Mouse (Mus musculus): ENCODE data around the gene Ccnyl1.

The Ccnyl1 gene

DNA sequence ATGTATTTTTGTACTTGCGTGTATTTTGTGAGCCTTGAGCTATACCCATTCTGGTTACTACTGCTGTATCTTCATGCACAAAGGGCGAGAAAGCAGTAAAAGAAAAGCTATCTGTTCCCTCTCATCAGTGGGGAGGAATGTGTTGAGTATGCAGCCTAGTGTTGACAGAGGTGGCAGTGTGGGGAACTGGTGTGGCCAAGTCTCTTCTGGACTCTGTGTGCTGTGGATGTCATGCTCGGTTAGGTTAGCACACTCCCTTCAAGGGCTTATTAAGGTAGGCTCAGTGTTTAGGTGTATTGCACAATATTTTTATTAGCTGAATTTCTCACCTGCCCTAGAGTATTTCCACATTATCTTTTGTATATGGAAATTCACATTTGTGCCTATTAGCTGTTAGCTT, 11.5 kb downstream of the Ccnyl1 start:
- no peak for DNase-seq (ENCODE audit: low read depth)

DNA sequence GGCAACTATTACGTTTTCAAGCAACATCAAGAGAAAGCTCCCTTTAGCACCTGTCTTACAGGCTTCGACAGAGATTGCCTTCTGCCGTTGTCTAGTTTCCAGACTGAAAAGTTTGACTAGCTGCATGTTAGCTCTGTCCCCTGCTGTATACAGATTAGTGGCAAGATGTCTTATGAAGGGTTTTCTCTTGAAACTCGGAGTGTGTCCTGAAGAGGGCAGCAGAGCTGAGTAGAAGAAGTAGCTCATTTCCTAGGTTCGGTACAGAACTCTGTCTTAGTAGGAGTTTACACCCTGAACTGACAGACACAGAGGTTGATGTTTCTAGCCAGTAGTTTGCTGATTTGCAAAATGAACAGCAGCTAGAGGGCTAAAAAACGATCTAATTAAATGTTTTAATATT, 15.0 kb downstream of the Ccnyl1 start:
- DNase-seq (ENCODE audit: low read depth): peak; percentile 78

DNA sequence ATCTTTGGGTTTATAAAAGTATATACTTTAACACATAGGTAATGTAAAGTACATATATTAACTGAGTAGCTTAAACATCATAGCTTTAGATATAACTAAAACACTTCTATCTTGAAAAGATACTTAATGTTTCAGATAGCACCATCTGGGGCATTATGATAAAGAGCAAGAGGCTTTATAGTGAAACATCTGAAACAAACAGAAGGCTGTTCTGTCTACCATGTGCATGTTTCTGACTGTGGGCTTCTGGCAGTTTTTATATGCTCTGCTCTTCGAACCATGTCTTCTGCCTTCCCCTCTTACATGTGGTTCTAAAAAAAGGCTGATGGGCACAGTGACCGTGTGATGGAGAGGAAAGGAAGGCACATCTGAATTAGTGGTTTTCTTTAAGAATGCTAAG, 16.4 kb downstream of the Ccnyl1 start:
- DNase-seq (ENCODE audit: low read depth): no peak

DNA sequence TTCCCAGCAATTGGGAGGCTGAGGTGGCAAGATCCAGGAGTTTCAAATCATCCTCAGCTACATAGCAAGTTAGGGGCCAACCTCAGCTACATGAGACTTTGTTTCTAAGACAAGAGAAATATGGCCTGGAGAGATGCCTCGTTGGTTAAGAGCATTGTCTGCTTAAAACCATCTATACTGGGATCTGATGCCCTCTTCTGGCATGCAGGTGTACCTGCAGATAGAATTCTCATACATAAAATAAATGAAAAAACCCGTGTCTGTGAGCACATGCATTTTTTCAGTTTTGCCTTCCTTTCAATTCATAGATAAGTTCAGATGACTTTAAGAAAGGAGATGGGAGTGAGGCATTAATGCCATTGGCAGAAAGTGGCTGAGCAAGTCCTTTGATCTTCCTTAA, 19.6 kb downstream of the Ccnyl1 start:
- no peak for DNase-seq (ENCODE audit: low read depth)

DNA sequence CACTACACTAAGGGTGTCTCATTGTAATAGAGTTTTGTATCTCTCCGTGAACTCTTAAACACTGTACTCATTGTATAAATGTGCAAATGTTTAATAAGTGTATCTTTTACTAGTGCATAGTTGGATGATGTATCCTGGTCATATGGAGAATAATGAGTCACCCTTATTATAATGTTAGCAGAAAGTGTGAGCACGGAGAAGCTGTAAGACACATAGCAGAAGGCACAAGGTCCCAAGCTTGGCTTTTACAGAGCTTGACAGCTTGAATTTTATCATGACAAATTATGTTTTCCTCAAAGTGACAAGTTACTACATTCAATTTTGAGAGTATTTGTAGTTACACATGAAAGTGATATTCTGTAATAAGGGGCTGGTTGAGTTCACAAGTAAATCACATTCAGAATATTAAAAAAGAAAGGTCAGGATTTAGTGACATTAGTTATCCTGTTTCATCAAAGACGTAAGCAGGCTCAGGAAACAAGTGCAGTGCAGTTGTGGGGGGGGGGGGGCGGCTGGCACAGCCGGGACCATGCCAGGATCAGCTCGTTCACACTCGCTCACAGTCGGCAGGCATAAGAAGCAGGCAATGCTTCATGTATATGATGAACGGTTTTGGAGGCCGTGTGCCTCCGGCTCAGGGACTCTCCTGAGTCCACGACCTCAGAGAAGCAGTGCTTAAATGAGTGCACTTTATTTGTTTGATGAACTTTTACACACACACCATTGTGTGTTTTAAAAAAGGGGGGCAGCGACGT, 21.9 kb downstream of the Ccnyl1 start:
- no peak for DNase-seq (ENCODE audit: low read depth)

DNA sequence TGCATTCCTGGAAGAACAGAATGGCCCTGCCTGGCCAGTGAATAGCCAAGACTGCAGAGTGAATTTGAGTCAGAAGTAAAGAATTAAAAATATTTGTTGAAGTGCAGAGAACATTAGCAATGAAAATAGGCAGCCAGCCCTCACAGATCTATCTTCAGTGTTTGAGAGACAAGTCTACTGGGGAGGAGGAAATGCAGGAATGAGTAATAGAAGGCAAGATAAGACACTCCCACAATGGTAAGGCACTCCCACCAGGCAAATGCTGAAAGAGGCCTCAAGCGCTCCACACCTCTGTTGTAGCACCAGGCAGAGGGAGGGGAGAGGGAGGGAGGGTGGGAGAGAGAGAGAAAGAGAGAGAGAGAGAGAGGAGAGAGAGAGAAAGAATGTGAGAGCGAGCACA, 25.2 kb downstream of the Ccnyl1 start:
- no peak for DNase-seq (ENCODE audit: low read depth)

DNA sequence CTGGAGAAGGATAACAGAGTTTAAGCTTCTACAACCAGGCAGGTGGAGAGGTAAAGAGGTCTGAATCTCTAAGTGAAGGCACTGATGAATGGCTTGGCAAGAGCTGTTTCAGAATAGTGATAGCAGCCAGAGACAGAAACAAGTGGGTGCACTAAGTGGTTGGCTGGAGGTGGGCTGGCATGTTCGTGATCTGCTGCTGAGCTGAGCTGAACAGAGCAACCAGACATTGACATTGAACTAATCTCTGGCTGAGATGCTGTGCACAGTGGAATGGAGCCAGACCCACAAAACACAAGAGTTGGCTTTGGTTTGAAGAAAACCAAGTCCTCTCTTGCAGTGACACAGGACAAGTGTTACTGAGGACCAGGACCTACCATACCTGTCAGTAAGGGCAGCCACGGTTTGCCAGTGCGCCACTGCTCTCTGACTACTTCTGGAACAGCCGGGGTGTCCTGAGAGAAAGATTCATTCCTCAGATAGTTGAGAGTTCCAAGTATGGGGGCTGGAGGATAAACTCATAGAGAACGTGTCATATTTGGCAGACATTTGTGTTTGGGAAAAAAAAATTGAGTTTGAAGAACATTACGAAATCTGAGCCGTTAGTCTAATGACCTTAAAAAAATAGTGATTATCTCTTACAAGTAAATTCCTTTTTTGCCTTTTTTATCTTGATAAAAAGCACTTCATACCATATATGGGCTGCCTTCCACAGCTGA, 26.5 kb downstream of the Ccnyl1 start:
- no peak for DNase-seq (ENCODE audit: low read depth)

DNA sequence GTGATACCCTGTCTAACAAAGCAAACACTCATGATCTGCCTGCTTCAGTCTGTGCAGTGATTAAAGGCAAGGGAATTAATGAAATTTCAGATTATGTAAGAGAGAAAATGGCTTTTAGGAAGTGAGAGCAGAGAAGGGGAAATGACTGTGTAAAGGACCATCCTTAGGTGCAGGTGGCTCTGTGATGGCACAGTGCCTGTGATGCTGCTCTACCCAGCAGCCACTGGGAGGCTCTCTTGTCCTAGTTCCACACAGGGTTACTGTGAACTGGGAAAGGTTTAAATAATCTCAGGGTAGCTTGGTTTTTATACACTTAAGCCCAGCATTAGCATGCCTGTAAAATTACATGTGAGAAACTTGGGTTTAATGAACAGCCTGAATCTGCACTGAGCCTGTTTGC, 27.2 kb downstream of the Ccnyl1 start:
- DNase-seq (ENCODE audit: low read depth): no peak

DNA sequence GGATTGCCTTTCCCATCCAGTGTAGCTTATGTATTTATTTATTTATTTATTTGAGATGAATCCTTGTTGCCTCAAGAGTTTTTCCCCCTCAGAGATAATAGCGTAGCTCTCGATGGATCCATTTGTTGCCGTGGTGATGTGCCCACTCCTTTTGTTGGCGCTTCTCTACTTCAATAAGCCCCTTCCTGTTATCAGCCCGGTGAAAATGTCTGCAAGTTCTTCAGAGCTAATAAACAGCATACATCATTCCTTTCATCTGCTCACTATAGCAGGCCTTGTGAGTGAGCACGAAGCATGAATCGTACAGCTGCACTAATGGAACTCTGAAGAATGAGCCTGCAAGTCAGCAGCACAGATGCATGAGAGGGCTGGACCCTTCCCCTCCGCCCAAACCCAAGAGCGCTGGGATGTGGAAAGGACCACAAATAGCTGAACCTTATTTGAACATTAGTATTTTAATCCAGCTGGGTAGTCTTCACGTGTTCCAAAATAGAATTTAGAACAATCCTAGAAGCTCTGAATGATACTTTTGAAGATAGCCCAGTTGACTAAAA, 30.9 kb downstream of the Ccnyl1 start:
- DNase-seq (ENCODE audit: low read depth): no peak

DNA sequence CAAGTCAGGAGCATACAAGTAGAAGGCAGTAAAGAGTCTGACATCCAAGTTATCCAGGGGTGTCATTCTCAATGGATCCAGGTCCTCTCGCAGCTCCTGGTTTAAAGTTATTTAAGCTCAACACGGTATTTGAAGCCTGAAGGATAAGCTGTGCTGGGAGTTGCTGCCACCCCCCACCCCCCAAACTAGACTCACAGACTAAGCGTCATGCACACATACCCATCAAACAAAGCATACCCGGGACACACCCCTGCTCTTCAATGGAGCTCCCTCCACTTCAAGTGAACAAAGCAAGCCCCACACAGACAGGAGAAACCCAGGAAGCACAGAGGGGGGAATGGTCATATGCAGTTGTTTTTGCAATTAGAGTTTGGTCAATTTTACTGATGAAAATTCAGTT, 39.8 kb downstream of the Ccnyl1 start:
- DNase-seq (ENCODE audit: low read depth): no peak

DNA sequence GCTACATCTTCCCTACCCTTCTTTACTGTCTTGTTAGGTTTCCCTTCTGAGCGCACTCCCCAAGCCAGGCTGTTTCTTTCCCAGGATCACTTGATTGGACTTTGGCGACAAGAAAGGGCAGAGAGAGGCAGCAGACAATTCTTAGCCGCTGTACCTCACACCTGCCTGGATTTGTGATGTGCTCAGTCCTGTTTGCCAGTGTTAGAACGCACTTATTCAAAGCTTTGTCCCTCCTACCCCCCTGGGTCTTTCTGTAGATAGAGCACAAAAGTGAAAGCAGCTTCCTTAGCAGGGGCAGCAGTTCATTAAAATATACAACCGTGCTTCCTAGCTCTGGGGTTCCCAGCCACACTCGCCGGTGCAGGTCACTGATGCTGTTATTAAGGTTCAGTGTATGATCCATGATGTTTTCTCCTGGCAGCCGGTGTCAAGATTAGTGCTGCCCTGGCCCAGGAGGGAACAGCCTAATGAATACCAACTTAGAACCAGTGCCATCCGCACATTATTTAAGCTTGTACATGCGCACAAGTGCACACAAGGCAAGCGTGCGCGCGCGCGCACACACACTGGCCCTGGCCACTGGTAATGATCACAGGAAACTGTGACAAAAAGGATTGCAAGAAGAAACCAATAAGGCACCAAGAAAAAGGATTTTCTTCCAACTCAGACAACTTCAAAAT, 41.2 kb downstream of the Ccnyl1 start:
- no peak for DNase-seq (ENCODE audit: low read depth)

DNA sequence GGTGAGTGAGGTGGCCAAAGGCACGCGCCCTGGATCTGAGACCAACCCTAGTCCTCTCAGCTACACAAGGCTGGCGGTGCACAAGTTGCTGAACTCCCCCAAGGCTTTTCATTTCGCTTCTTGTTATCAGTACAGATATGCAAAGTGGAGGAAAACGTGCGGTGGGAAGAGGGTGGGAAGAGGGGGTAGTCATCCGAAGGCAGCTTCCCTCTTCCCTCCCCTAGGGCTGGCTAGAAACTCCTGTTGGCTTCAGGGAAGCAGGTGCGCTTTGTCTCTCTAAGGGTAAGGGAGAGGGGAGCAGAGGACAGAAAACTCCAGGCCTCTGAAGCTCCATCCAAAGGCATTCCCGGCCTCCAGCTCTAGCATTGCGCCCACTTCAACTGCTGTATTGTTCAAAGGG, 41.9 kb downstream of the Ccnyl1 start:
- no peak for DNase-seq (ENCODE audit: low read depth)

DNA sequence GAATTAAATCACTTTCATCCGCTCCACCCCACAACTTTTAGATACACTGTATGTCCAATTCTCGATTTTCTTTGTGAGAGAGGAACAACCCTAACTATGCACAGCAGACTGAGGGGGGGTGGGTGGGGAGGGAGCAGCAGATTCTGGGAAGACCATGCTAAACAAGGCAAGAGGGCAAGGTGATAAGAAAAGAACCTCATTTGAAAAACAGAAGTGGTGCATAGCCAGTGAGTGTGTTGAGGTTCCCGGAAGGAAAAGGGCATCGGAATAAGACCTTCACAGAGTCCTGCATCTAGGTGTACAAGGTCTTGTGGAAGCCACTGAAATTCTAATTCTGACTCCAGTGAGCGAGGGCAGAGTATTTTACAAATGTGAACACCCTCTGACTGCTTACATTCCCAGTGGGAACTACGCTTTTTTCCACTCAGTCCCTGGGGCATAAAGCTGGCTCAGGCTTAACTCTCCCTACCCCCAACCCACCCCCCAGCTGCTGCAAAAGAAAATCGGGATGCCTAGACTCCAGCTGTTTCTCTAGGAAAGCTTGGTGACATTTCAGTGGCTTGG, 42.5 kb downstream of the Ccnyl1 start:
- no peak for DNase-seq (ENCODE audit: low read depth)

DNA sequence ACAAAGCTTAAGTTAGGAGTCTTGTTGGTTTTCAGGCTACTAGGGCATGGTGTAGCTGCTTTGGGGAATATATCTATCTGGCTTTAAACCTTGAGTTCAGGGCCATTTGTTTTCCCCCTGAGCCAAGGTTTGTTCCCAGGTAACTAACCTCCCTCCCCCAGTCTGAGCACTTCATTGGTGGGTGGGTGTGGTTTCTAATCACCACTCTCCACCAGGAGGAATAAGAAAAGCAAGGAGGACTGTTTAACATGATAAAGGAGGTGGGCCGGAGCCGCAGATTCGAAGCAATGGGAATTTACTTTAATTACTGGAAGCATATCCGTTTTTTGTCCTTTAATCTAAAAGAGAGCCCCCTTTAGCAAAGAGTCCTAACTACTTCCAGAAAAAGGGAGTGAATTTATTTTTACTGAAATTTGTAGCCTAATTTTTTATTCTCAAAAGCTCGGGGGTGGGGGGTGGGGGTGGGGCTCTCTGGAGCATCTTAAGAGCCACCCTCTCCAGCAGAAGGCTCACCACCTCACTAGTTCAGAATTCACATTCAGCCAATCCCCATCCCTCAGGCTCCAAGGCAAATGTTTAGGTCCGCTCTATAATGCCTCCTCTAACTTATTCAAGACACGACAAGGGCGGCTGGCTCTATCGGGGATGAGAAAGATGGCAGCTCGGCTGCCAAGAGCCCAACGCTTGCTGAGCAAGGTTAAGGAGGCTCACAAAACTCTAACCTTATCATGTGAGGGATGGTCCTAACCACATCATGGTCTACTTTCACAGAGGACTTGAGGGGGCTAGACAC, 43.4 kb downstream of the Ccnyl1 start:
- peak; percentile 78 for DNase-seq (ENCODE audit: low read depth)

DNA sequence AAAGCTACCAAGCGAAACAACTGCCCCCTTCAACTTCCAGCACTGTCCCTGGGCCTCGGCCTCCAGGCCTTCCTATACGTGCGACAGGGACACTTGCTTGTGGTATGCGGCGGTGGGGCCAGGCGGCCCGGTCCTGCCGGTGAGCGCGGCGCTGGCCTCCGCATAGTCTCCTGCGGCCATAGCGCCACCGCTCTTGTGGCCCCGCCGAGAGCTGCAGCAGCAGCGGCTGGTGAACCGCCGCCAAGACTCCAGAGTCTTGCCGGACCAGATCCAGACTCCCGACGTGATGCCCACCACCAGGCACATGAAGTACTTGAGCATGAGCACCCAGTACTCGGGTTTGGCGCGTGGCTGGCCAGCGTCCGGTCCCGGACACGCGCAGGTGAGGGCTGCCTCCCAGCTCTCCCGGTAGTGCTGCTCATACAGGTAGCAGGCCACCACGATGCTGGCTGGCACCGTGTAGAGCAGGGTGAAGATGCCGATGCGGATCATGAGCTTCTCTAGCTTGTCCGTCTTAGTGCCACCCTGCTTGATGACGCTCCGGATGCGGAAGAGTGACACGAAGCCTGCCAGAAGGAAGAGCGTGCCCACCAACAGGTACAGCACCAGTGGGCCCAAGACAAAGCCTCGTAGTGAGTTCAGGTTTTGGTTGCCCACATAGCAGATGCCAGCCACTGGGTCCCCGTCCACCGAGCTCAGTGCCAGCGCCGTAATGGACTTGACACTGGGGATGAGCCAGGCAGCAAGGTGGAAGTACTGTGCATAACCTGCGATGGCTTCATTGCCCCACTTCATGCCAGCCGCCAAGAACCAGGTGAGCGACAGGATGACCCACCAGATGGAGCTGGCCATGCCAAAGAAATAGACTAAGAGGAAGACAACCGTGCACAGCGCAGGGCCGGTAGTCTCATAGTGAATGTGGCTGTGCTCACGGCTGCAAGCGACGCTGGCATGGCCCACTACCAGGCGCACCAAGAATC, 44.8 kb downstream of the Ccnyl1 start:
- no peak for DNase-seq (ENCODE audit: low read depth)

DNA sequence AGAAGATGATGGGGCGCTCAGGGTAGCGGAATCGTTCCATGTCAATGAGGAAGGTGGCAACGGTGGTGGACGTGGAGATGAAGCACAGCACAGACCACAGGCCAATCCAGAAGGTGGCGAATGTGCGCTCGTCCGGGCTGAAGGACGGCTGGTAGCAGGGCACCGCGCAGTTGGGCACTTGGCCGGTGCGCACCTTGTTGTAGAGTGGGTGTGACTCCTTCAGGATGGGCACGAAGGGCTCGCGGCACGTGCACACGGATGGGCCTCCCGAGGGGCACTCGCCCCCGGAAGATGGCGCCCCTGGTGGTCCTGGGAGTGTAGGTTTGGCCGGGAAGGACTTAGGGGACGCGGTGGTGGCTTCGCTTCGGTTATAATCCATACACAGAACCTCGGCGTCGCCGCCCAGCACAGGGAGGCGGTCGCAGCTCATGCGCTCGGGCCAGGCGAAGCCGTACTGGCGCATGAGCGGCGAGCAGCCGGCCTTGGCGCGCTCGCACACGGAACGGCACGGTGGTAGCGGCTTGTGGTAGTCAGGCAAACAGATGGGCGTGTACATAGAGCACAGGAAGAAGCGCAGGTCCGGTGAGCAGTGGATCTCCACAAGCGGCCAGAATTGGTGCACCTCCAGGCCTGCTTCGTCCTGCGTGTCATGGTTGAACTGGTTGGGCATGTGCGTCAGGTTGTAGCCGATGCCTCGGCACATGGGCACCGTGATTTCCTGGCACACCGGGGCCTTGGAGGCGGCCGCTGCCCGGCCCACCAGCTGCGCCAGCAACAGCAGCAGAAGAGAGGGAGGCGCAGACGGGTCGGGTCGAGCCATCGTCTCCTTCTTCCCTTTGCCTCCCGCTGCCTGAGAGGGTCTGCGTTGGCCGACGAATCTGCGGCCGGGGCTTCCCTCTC, 45.8 kb downstream of the Ccnyl1 start:
- DNase-seq (ENCODE audit: low read depth): no peak

DNA sequence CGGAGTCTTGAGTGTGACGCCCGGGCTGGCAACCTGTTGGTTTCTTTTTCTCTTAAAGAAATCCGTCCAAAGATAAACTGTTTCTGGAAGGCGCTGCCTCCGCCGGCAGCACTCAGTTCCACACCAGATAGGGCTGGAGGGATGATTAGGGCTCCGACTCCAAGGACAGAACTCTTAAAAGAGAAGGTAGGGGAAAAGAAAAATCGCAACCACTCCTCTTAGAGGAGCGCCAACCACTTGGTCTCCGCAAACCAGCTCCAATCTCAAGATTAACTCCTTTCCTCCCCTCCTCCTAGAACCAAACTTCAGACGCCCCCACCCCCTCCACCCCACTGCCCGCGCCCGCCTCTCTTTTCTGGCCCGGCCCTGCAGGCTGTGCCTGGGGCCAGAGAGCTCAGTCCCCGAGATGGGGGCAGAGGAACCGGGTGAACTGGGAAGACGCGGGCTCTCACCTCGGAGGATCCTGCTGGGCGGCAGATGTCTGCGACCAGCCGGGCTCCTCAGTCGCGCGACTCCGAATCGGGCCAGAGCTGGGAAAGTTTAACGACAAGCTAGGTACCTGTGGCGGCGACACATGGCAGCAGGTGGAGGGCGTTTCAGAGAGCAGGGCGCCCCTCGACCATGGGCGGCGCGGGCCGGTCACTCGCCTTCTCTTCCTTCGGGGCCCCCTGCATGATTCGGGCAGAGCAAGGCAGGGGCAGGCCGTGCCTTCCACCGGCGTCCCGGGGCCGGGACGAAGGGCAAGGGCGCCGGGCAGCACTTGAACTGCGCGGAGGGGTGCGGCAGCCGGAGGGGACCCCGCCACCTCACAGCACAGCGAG, 46.6 kb downstream of the Ccnyl1 start:
- DNase-seq (ENCODE audit: low read depth): peak; percentile 41

DNA sequence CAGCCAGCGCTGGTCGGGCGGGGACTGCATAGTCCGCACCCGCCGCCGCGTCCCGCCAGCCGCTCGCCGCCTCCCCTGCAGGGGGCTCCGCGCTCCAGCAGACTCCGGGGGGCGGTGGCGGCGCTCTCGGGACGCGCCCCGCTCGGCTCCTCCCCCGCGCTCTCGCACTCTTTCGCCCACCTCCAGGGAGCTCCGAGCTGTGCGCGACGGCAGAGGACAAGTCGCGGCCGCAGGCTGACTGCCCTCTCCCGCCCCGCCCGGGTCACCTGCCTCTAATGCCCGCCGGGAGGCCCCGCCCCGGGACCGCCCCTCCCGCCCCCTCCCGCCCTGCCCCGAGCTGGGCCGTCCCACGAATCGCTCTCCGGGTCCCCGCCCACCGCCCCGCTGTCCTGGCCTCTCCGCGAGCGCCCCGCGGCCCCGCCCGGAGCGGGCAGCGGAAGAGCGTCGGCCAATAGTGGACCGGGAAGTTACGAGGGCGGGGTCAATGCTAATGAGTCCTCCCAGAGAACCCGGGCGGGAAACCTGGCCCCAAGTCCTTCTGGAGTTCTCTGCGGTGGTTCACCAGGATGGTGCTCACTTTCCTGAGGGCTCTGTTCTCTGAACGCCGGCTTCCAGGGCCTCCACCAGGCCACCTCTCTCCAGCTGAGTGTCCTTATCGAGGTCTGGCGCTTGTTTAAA, 47.4 kb downstream of the Ccnyl1 start, which contains the start of gene Fzd5:
TSS of gene Fzd5 (minus strand) at position 250 of the 678 bp plus-strand sequence.
- DNase-seq (ENCODE audit: low read depth): peak; percentile 92

Measured in c-Kit-positive CD71-positive TER-119-negative erythroid progenitor cells, embryonic 14.5 days (primary cell).